Mouse (Mus musculus): ENCODE measurements at regions not wholly inside any gene's neighbourhood (a gene's known extent, or its start where the extent isn't known, plus 50 kb on each side); places are given as distances from the start of the nearest gene placed in this dataset.
"Not testable (repeated sequence)": the region's sequence is repeated elsewhere in the genome, so short reads cannot be mapped to it uniquely, and the experiment has no call there.

- WGBS = 8% methylated on average over 1 of the region's 1 CpGs
- no peak for ATAC-seq (ENCODE audit: insufficient number of reproducible peaks, low FRiP score, low TSS enrichment, low read depth)
- DNase-seq (ENCODE audit: low spot score) = no peak
Observed at GRCm38 (mm10) chr3:91263540-91263939, 172.9 kb upstream of the 9130204L05Rik start.

GRCm38 (mm10) chr3:91254926-91255325 lies 164.3 kb upstream of the 9130204L05Rik start:
- not testable (repeated sequence) for H3K27me3 ChIP-seq (ENCODE audit: control insufficient read depth, insufficient read depth, low read length); H3K36me3 ChIP-seq (ENCODE audit: control insufficient read depth, insufficient read depth, low read length); H3K27ac ChIP-seq (replicated peaks; ENCODE audit: low read depth, low read length); ATAC-seq (ENCODE audit: insufficient number of reproducible peaks, low FRiP score, low TSS enrichment, low read depth); DNase-seq (ENCODE audit: low spot score); H3K9ac ChIP-seq (ENCODE audit: low read length); H3K4me2 ChIP-seq (ENCODE audit: low read depth, severe bottlenecking); H3K9me3 ChIP-seq (ENCODE audit: control insufficient read depth, low read length); H3K4me3 ChIP-seq (ENCODE audit: low read depth, low read length); H3K4me1 ChIP-seq (ENCODE audit: control insufficient read depth, insufficient read depth, low read length)
- WGBS = 79% methylated on average over 2 of the region's 2 CpGs

More at GRCm38 (mm10) chr3:91263540-91263939, 172.9 kb upstream of the 9130204L05Rik start:
- Histone ChIP-seq H3K27ac (replicated peaks; ENCODE audit: low read depth, low read length) (no peak overlapping the region), H3K27me3 (ENCODE audit: control insufficient read depth, insufficient read depth, low read length) (no peaks in the 10 kb centered on the region), H3K36me3 (ENCODE audit: control insufficient read depth, insufficient read depth, low read length) (no peaks in the 10 kb centered on the region), H3K9ac (ENCODE audit: low read length) (no peak overlapping the region), H3K4me1 (ENCODE audit: control insufficient read depth, insufficient read depth, low read length) (no peaks in the 10 kb centered on the region), H3K4me2 (ENCODE audit: low read depth, severe bottlenecking) (no peak overlapping the region), H3K9me3 (ENCODE audit: control insufficient read depth, low read length) (no peaks in the 10 kb centered on the region; the same call in 1 of the 2 replicates), H3K4me3 (ENCODE audit: low read depth, low read length) (no peak overlapping the region)

- no peaks in the 10 kb centered on the region for H3K27me3 ChIP-seq (ENCODE audit: control insufficient read depth, insufficient read depth, low read length)
- H3K36me3 ChIP-seq (ENCODE audit: control insufficient read depth, insufficient read depth, low read length) = no peaks in the 10 kb centered on the region
- ATAC-seq (ENCODE audit: insufficient number of reproducible peaks, low FRiP score, low TSS enrichment, low read depth) = no peak
- H3K27ac ChIP-seq (replicated peaks; ENCODE audit: low read depth, low read length) = no peak overlapping the region
- H3K4me3 ChIP-seq (ENCODE audit: low read depth, low read length) = no peak overlapping the region
- H3K4me2 ChIP-seq (ENCODE audit: low read depth, severe bottlenecking) = no peak overlapping the region
- no peaks in the 10 kb centered on the region for H3K9me3 ChIP-seq (ENCODE audit: control insufficient read depth, low read length)
- WGBS = 51% methylated on average over 3 of the region's 3 CpGs
- no peak overlapping the region for H3K9ac ChIP-seq (ENCODE audit: low read length)
- no peak for DNase-seq (ENCODE audit: low spot score)
- no peaks in the 10 kb centered on the region for H3K4me1 ChIP-seq (ENCODE audit: control insufficient read depth, insufficient read depth, low read length)
Observed at GRCm38 (mm10) chr3:91223157-91223556, 132.6 kb upstream of the 9130204L05Rik start.

GRCm38 (mm10) chr3:91213280-91213679 lies 122.7 kb upstream of the 9130204L05Rik start:
- ATAC-seq (ENCODE audit: insufficient number of reproducible peaks, low FRiP score, low TSS enrichment, low read depth) (no peak), DNase-seq (ENCODE audit: low spot score) (peak; percentile 21)
- Histone ChIP-seq H3K27ac (replicated peaks; ENCODE audit: low read depth, low read length) (no peak overlapping the region), H3K9me3 (ENCODE audit: control insufficient read depth, low read length) (peaks cover 2% of the 10 kb centered on the region; the same call in 1 of the 2 replicates), H3K4me2 (ENCODE audit: low read depth, severe bottlenecking) (no peak overlapping the region), H3K9ac (ENCODE audit: low read length) (no peak overlapping the region), H3K36me3 (ENCODE audit: control insufficient read depth, insufficient read depth, low read length) (no peaks in the 10 kb centered on the region), H3K27me3 (ENCODE audit: control insufficient read depth, insufficient read depth, low read length) (no peaks in the 10 kb centered on the region), H3K4me1 (ENCODE audit: control insufficient read depth, insufficient read depth, low read length) (no peaks in the 10 kb centered on the region), H3K4me3 (ENCODE audit: low read depth, low read length) (no peak overlapping the region)
- 86% methylated on average over 16 of the region's 16 CpGs for WGBS

Data from limb, embryonic 11.5 days (tissue).